Mouse (Mus musculus) bone marrow macrophage, adult 2 months (primary cell): ENCODE measurements around the gene Cuedc1.

Experiments used
- CTCF ChIP-seq: IDR thresholded peaks from 2 replicates; pipeline ENCODE4 v1.5.1; 2012; ENCODE audit warnings: low read depth, mild to moderate bottlenecking, low read length, moderate library complexity
- POLR2A ChIP-seq: IDR thresholded peaks from 2 replicates; pipeline ENCODE4 v1.6.1; 2012; ENCODE audit warnings: mild to moderate bottlenecking, low read depth, low read length, borderline replicate concordance

GRCm38 (mm10) chr11:88168611-88169010 lies 70.8 kb downstream of the Cuedc1 start:
- TF ChIP-seq CTCF (no peak), POLR2A (no peak)
